Mouse (Mus musculus) layer of hippocampus, postnatal 25 days (tissue): ENCODE measurements around the gene Vasp. TPM values are rescaled to one million over a fixed set of nuclear protein-coding genes. Genes with fewer than 3 reads are reported as not detected.

ENCODE experiments used
- DNase-seq, 2 experiments: peaks; one replicate each; pipeline ENCODE4 v3.0.0; 2022; ENCODE audit warnings: mixed read lengths in 2 of 2, low spot score in 1 of 2; ENCODE audit errors: extremely low spot score in 1 of 2
- total RNA-seq, 2 experiments: library from RNA; stranded (reverse); gene quantifications; 2 replicates each; pipeline ENCODE4 v1.2.3; 2021

The Vasp gene
- 10 to 100 TPM; 15.2 to 16.3 TPM for total RNA-seq

DNA sequence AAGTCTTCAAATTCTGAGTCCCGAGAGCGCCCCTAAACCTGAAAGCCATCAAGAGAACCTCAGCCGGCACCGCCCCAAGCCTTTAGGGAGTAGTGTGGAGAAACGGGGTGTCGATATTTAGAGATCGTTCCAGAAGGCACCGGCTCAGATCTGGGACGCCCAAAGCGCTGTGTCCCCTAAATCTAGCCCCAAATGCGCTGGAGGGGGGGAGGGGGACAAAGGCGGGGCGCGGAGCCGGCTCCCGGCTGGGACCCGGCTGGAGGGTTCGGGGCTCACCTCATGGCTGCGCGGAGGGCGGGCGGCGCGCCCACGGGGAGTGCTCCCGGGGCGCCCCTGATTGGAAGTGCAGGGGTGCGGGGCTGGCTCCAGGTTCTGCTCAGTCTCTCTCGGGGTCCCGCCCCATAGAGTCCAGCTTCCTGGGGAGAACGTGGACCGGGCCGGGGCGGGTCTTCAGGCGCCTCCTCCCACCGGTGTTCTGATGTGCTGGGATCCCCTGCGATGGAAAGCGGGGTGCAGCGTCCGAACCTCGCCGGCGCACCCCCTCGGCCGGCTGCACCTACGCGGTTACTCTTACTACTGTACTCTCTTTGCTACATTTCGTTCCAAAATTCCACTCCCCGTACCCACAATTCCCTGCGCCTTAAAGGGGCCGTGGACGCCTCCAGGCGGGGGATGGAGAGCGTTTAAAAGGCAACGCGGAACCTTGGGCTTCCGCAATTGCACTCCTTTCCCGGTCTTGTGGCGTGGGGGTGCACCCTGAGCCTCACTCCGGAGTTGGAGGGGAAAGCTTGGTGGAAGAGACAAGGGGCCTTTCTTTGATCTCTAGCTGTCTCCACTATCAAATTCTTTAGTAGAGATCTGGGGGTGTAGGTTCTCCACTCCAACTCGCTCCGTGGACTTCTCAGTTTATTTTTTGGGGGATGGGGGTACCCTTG, at the start of gene Vasp:
Gene Vasp, minus strand, starts transcription at position 580 of the 935 bp plus-strand sequence.
- DNase-seq = peak; percentile 72 to 75

DNA sequence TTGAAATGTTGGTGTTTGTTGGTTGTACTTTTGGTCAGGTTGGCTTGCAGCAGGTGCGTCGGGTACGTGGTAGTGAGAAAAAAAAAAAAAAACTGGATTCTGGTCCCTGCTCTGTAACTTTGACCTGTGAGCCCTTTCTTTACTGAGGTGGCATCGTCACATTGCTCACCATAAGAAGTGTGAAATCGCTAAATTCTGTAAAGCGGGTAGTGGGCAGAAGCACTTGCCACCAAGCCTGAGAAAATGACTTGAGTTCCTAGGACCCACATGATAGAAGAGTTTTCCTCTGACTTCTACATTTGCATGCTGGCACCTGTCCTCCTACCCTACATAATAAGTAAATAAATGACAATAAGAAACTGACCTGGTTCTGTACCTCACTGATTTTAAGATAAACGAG, 49.0 kb upstream of the Vasp start:
- no peak for DNase-seq

DNA sequence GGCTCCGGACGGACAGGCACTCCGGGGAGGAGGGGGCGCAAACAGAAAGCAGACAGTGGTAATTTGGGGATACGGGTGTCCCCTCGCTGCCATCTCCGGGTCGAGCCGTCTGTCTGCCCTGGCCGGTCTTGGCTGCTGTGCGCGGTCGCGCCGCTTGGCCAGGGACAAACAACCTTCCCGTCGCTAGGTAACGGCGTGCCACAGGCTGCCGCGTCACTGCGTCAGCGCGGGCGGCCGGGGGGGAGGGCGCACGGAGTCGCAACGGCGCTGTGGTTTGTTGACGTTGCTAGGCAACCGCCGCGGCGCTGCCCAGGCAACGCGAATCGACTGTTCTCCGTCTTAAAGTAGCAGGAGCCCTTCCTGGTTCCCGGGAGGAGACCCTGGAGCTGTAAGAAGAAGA, 48.3 kb upstream of the Vasp start:
- DNase-seq = peak; percentile 88 to 94

DNA sequence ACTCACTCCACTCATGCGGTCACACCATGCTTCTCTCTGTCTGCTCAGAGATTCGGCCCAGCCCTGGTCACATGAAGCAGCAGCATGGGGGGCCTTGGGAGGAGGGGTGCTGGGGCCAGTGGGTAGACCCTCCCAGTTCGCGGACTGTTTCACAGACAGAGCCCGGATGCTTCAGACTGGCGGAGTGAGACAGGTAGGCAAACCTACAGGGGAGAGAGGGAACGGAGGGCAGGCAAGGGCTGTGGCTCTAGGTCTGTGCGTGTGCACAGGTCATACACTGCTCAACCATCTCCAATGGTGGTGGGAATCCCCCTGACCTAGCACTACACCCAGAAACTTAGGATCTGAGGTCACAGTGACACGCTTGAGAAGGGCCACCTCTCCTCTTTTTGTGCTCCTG, 47.8 kb upstream of the Vasp start:
- no peak for DNase-seq

DNA sequence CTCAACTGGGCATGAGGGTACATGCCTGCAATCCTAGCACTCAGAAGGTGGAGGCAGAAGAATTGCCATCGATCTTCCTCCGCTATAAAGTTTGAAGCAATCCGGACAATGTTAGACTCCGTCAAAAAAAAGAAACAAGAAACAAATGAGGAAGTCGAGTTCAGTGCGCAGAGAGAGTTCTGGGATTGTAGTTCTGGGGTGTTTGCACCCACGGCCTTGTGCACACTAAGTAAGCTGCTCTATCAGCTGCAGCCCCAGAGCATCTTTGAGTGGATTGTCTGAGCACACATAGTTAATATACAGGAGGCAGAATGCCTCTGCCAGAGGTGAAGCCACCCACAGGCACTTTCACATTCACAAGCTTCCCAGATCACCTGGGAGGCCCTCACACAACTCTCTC, 47.1 kb upstream of the Vasp start:
- no peak for DNase-seq

DNA sequence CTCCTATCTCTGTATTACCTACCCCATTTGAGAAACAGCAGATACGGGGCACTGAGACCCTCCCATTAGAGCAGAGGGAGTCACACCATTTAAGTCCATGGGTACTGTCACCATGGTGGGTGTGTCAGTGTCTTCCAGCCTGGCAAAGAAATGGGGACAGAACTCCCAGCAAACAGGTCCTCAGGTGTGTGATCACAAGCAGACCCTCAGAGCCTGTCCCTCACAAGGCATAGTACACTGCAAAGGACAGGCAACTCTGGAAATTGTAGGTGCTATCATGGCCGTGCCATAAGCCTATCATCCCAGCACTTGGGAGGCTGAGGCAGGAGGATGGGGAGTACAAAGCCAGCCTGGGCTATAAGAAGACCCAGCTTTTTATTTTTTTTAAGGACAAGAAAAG, 46.6 kb upstream of the Vasp start:
- DNase-seq = no peak

DNA sequence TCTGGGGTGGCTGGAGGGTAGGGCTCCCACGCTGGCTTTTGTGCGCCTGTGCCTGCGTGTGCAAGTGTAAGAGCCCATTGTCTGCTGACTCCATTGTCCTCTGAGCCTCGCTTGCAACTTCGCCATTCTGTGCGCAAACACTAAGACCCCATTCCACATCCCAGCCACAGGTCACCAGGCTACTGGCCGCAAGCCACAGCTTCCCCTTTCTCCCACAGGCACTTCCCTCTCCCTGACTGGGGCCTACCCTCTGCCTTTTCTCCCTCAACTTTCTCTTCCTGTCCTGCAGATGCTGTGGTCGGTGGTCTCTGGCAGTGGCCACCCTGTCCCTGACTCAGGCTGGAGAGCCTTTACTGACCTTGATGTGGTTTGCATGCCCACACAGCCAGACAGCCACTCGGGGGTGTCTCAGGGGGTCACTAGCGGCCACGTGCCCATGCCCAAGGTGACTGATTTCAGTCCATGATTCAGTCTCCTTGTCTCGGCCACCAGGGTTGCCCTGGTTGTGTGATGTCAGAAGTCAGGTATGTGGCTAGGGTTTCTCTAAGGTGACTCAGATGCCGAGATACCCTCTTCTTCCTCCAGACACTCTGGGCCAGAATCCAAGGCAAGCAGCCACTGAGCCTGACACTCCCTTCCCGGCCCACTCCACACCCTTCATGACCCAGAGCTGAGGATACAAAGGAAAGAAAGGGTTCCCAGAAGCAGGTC, 45.0 kb upstream of the Vasp start:
- no peak for DNase-seq

DNA sequence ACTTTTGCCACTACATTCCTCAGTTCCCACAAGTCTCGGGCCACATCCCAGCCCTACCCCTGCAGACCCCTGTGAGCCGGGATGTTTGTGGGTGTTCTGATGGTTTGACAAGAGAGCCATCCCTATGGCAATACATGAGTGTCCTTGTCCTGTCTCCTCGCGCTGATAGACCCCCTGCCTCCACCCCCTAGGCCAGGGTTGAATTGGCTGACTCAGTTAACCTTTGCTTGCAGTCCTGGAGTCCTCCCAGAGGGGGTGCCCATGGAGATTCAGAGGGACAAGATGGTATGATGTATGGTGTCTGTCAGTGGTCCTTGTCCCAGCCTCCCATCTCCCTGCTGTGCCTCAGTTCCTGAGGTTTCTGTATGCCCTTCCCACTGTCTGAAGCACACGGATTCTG, 42.4 kb upstream of the Vasp start:
- DNase-seq = no peak

DNA sequence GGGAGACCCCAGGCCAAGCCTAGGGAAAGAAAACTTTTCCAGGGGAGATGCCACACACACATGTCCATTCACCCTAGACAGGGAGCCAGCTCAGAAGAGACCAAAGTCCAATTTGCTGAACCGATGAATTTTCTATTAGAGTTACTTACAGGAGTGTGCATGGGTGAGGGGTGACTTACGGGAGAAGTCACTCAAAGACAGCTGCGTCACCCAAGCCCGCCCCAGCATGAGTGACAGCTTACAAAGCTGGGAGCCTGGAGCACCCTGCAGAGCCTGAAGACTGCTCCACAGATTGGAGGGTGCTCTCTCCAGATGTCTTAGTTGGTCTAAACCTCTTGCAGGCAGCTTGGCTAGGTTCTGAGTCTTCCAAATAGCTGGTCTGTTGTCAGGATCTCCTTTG, 40.4 kb upstream of the Vasp start:
- DNase-seq = no peak

DNA sequence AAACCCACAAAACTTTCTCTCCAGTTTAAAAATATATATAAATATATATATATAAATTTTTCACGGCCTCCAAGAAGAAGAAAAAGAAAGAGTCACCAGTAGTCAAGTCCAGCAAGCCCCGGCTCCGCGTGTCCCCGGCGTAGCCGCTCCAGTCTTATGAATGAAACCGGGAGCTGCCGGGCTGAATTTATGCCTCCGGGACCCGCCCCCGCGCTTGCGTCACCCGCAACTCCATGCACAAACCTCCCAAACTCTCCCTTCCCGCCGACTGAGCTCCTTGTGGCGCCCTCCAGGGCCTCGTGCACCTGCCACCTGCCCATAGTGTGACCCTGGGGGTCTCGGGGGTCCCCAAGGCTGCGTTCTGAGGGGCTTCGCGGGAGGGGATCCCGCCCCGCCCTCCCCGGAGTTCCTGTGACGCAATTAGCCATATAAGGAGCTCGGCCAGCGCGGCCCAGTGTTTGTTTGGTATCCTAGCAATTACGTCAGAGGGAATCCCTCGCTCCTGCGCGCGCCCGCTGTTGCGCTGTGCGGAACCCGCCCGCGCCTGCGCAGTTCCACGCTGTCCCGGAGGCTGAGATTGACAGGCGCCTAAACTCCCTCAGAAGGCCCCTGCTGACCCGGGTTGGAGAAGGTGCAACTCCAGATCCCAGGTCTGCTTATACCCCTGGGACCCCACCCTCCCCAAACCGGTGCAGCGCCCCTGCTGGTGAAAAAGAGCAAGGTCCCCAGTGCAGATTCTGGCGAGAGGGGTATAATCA, 38.4 kb upstream of the Vasp start, which contains the start of gene Fosb:
Gene Fosb, minus strand, starts transcription at position 168 of the 758 bp plus-strand sequence.
- DNase-seq = peak; percentile 92

DNA sequence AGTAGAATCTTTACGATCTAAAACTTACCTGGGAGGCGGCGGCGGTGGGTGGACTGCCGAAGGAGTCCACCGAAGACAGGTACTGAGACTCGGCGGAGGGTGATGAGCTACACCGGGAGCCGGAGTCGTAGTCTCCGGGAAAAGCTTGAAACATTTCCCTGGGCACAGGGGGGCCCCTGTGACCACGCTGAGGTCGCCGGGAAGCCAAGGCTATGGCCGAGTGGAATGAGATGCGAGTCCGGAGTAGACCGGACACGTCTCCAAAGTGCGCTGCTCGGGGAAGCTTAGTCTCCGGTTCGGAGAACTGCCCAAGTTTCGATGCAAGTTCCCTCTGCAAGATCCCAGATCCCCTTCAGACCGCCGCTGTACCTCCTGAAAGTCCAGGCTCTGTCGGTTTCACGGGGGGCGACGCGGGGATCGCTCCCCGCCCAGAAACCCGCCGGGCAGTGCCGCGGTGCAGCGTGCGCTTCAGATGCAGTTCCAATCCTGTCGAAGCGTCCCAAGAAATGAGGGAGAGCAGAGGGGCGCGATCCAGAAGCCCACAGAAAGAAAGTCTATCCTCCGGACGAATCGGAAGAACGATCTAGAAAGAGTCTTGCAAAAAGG, 37.8 kb upstream of the Vasp start:
- no peak for DNase-seq

DNA sequence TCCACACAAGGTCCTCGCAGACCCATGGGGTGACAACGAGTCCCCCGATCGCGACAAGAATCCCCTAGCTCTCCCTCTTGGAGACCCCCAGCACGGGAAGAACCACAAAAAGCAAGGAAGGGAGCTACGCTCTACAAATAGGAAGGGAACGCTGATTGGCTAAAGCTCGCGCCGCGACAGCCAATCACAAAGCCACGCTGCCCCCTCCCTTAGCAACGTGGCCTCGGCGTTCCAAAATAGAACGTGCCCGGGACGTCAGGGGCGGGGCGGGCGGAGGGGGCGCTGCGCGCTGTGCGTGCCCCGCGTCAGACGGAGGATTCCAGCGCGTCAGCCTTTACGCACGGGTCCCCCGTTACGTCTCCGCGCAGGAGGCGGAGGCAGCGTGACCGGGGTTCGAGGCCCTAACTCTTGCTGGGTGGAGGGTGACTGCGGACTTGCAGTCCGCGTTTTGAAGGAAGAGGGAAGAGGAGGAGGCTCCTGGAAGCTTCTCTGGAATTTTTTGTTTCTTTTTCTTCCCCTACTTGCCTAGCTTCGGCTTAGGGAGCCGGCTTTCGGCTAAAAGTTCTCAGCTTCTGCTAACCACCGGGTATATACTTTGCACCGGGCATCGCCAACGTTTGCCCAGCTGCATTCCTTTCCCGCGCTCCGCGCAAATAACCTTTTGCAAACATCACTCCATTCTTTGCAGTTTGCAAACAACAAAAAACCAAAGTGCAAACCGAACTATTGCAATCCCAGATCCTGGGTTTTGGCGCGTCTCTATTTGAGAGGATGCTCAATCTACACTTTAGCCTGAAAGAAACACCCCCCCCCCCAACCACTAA, 37.0 kb upstream of the Vasp start:
- DNase-seq = peak; percentile 86 to 89

DNA sequence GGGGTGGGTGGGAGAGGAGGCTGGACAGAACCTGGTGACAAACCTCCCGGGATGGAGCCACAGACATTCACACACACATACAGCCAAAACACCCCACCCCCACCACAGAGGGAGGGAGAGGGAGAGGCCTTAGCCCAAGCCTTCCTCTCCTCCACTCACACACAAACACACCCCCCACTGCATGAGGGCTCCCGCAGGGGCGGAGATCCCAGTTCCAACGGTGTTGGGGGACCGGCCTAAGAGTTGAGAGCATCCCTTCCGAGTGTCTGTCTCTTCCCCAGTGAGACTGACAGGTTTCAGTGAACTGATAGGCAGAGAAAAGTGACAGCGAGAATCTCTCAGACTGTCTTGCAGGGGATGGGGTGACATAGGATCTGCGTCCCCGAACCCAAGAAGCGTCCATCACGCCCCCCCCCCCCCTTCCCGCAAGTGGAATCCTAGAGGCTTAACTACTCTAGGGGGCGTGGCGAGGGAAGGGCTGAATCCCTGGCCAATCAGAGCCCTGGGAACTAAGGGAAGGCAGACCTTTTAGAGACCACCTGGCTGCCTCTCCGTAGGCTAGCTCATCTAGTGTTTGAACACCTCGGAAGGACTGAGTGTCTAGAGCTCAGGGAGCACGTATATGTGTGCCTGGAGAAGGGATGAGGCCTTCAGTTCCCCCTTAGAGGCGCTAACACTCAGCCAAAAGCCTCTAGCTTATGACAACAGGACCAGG, 36.3 kb upstream of the Vasp start:
- peak; percentile 46 to 57 for DNase-seq

DNA sequence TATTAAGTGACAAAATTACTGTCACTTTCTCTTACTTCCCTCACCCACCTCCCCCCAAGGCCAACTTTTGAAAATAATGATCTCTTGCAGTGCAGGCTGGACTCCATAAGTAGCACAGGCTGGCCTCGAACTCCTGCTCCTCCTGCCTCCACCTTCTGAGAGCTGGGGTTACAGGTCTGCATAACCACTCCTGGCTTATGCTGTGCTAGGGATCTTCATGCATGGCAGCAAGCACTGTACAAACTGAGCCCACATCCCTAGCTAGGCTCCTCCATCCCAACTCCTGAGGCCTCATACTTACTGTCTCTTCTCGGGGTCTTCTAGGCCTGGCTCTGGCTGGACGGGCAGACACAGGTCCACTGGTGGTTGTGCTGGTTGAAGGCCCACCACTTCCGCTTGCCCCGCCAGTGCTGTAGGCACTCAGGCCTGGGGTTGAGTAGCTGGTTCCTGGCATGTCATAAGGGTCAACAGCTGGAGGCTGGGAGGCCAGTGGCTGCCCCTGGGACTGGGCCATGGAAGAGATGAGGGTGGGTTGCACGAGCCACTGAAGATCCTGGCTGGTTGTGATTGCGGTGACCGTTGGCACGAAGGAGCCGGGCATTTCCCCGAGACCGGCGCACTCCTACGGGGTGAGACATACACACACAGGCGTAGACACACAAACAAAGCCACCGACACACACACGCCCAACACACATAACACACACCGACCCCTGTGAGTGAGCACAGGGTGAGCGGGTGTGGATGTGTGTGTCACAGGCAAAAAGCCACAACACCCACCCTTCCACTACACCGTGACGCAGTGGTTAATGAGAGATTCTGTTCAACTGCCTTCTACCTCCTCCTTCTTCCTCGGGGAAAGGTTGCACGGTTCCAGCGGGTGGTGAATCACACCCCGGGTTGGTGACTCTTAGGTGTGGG, 35.5 kb upstream of the Vasp start:
- DNase-seq = no peak

DNA sequence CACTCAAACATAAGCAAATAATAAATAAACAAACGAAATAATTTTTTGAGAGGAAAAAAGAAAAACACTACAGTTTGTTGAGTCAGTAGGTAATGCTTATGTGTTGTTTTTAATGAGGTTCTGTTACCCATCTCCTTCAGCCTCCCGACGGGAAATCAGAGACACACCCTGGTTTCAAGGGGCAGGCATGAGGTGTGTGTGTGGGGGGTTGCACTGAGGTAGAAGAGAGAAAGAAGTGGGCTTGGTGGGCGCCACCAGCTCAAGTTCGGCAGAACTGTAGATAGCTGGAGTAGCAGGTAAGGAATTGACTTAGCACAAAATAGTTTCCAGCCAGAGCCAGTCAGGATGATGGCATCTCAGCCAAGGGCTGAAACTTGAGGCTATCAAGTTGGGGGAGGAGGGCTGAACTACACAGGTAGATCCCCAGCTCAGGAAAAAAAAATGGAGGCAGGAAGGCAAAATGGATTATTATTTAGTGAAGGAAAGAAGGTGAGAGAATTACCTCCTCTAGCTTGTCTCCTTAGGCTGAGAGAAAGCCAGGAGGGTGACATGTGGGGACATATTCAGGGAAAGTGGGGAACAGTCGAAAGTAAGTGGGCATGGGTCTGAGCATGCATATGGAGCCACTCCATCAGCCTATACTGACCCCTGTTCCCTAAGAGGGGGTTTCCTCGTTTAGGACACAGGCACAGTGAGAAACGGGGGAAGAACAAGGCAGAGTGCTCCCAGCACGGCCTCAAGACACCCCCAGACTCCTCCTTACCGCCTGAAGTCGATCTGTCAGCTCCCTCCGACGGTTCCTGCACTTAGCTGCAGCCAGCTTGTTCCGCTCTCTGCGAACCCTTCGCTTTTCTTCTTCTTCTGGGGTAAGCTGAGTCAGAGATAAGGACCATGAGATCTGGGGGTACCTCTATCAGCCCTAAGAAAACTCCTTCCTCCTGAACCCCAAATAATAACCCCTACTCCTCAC, 34.5 kb upstream of the Vasp start:
- DNase-seq = no peak

DNA sequence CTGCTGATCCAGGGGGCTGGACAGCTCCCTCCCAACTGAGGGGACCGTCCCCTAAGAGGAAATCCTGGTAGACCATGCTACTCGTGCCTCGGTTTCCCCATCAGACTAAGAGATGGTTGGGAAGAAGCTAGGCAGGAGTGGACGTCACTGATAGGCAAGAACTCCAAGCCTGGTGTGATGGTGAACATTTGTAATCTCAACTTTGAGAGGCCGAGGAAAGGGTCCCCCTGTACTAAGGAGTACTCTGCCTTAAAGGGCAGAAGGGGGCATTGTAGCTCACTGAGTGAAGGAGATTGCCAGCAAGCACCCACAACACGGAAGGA, 33.8 kb upstream of the Vasp start:
- no peak for DNase-seq
